15 mouse cellular contexts compared by ENCODE assay signal in genomic region chr13:62963358-62963757, GRCm38 (mm10).
"Had no signal": no experiment of that assay in that cellular context is flagged by ENCODE, and none has a peak within 500 bp of the region (broad histone marks: within the 10 kb centered on the region; RNA-seq: fewer than 3 reads in every experiment).

No protein-coding gene starts in this region.

- H3K4me3 ChIP-seq: neural tube, embryonic 15.5 days; stomach, embryonic 15.5 days had no signal

- H3K9ac ChIP-seq: neural tube, embryonic 15.5 days; stomach, embryonic 15.5 days had no signal

- H3K9me3 ChIP-seq: neural tube, embryonic 15.5 days; stomach, embryonic 15.5 days had no signal

- H3K27me3 ChIP-seq: neural tube, embryonic 15.5 days; stomach, embryonic 15.5 days had no signal

- H3K4me2 ChIP-seq: neural tube, embryonic 15.5 days; stomach, embryonic 15.5 days had no signal

- DNase-seq: retina, postnatal 1 day; right cerebral cortex, adult 18-20 months; right cerebral cortex, postnatal 14 days; right cerebral cortex, postnatal 25 days; right cerebral cortex, postnatal 4 days; spleen, adult 18-20 months; thymus, adult 18-20 months; thymus, adult 2 months; thymus, postnatal 14 days; thymus, postnatal 25 days; thymus, postnatal 36 days; thymus, postnatal 4 days had no signal

- H3K27ac ChIP-seq: neural tube, embryonic 15.5 days; stomach, embryonic 15.5 days; stomach, postnatal 0 days had no signal

- H3K36me3 ChIP-seq: neural tube, embryonic 15.5 days; stomach, embryonic 15.5 days had no signal
